Mouse (Mus musculus): ENCODE measurements around the gene Sppl3.
"Not testable (repeated sequence)": the region's sequence is repeated elsewhere in the genome, so short reads cannot be mapped to it uniquely, and the experiment has no call there.

Gene Sppl3

GRCm38 (mm10) chr5:115074749-115075148 lies 63.8 kb downstream of the Sppl3 start:
- no peak for DNase-seq (ENCODE audit: low read depth, low spot score)

DNA sequence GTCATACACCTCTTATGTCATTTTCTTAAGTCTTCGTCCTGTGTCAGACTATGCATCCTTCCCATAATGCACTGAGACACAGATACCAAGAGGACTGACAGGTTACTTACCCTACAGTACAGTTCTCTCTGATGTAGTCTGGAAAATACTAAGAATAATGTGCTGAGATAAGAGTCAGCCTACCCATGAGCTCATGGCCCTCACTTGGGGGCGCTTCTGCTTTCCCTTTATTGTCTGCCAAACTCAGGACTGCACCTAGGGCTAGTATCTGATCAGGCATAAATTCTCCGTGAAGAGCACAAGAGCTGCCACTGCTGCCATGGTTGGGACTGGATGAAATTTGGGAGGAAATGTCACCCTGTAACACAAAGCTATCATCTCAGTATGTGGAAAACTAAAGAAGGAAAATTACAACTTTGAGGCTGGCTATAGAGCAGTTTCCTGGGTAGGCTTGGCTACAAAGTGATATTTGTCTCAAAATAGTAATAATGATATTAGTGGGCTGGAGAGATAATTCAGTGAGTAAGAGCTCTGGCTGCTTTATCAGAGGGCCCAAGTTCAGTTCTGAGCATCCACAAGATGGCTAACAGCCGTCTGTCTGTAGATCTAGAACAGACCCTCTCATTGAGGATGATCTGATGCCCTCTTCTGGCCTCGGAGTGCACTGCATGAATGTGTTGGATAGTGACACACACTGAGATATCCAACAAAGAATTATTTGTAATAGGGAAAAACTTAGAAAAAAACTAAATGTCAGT lies 65.4 kb downstream of the Sppl3 start:
- peak; percentile 30 for DNase-seq (ENCODE audit: low read depth, low spot score)

- no peak for DNase-seq (ENCODE audit: low read depth, low spot score)
Measured at GRCm38 (mm10) chr5:115081636-115082035, 70.7 kb downstream of the Sppl3 start.

GRCm38 (mm10) chr5:115083492-115083891 lies 72.6 kb downstream of the Sppl3 start:
- DNase-seq (ENCODE audit: low read depth, low spot score) = no peak

GRCm38 (mm10) chr5:115085675-115086074 lies 74.7 kb downstream of the Sppl3 start:
- no peak for DNase-seq (ENCODE audit: low read depth, low spot score)

- no peak for DNase-seq (ENCODE audit: low read depth, low spot score)
Measured at GRCm38 (mm10) chr5:115089592-115090268, 78.8 kb downstream of the Sppl3 start.

DNA sequence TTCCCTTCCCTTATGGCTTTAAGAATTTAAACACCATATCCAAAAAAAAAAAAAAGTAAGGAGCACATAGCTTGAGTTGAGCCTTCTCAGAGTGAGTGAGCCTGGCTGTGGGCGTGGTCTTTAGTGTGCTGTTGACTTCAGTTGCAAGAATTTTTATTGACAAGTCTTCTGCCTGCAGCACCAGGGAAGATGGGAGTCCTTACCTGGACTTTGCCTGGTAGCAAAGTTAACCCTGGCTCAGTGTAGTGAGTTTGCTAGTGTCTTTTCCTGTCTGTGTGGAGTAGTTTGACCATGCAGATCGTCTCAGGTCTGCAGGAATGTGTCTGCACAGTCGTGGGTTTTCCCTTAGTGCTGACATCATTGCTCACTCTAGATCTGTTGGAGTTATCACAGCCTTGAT lies 80.1 kb downstream of the Sppl3 start:
- no peak for DNase-seq (ENCODE audit: low read depth, low spot score)

- no peak for DNase-seq (ENCODE audit: low read depth, low spot score)
Measured at GRCm38 (mm10) chr5:115091776-115092175, 80.8 kb downstream of the Sppl3 start.

DNA sequence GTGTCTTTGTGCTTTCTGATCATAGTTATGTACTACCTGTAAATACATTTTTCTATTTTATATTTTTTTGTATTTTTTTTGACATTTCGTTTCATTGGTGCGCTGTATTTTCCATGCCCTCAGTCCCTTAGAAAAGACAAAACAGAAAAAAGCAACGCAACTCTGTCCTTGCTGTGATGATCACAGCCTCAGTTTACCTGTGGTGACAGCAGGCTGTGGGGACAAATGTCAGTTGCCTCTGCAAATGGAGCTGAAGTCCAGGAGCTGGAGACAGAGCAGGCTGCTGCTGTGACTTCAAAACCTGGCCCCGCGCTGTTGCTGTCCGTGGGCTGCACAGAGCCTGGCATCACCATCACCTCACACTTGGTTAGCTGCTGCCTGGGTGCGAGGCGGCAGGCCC lies 87.3 kb downstream of the Sppl3 start, which contains the start of gene Gm10401:
Gene Gm10401 (minus strand): TSS at position 101 of the 400 bp plus-strand sequence.
- no peak for DNase-seq (ENCODE audit: low read depth, low spot score)

GRCm38 (mm10) chr5:115099530-115099929 lies 88.6 kb downstream of the Sppl3 start:
- DNase-seq (ENCODE audit: low read depth, low spot score) = no peak

DNA sequence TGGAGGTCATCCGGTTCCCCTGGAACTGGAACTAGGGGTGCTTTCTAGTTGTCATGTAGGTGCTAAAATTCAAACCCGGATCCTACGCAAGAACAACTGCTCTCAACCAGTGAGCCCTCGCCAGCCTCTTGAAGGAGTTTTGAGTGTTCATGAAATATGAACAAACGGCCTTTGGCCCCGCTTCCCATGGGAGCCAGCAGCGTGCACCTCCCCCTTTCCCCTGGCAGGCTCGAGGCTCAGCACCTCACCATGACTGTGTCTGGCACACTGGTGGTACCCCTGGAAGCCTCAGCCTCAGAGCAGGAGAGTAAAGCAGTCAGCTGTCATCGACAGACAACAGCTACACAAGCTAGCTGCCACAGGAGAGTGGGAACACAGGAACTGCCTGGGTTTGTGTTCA lies 89.1 kb downstream of the Sppl3 start:
- DNase-seq (ENCODE audit: low read depth, low spot score) = no peak

DNA sequence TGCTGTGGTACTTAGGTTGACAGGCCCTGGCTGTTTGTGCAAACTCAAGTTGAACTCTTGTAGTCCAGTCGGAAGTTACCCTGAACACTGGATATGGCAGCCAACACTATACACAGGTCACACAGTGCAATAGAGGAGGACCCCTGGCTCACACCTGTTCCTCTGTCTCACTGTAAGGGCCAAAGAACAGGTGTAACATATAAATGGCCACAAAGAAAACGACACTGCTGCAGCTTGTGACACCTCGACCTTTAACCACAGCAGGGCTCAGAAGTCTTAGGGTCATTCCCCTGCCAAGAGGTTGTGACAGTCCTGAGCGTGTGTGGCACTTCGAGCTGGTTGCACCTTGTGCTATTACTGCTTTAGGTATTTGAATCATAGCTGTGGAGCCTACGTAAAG lies 89.5 kb downstream of the Sppl3 start:
- DNase-seq (ENCODE audit: low read depth, low spot score) = no peak

- DNase-seq (ENCODE audit: low read depth, low spot score) = no peak
Measured at GRCm38 (mm10) chr5:115102231-115102630, 91.3 kb downstream of the Sppl3 start.

DNA sequence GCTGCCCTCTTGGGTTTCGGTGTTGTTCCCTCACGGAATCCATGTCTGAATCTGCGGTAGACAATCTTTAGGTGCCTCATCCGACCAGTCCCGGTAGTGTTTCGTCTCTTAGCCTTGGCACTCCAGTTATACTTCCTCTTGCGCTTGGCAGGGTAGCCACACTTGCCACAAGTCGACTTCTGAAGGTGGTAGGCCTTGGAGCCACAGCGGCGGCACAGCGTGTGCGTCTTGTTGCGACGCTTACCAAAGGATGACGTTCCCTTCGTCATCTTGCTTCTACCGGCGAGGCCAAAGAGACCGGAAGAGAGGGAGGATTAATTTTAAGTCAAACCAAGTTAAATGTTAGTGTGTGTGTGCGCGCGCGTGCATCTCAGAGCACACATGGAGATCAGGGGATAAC lies 92.3 kb downstream of the Sppl3 start:
- DNase-seq (ENCODE audit: low read depth, low spot score) = not testable (repeated sequence)

DNA sequence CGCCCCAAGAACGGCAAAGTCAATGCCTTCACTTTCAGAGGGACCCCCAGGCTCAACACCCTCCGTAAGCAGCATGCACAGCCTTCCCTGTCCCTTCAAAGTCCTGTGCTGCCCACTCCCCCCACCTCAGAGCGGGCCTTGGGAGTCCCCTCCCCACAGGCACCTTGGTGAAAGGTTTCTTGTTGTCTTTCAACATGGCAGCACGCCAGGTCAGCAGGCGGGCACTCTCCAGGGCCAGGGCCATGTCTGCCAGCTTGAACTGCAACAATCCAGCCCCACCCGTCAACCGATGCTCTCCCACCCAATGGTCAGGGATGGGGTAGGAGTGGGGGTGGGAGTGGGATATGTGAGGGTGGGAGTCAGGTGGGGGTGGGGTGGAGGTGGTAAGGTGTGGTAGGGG lies 100.2 kb downstream of the Sppl3 start:
- no peak for DNase-seq (ENCODE audit: low read depth, low spot score)

GRCm38 (mm10) chr5:115113244-115113643 lies 102.3 kb downstream of the Sppl3 start:
- no peak for DNase-seq (ENCODE audit: low read depth, low spot score)

DNA sequence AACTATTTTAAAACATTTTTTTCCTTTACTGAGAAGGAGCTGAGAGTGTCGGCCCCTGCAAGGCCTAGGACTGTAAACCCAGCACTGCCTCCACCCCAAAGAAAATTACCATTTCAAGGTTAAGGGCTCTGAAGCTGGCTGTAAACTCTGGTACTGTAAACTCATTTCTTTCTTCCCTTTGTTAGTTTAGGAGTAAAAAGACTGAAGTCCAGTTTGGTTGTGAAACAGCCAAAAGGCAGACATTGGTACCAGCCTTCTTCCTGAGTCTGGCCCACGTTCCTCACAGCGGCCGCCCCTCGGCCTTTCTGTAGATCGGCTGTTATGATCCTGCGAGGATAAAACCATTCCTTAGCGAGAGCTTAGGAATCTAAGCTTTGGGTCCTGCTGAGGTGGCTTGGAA lies 103.6 kb downstream of the Sppl3 start:
- no peak for DNase-seq (ENCODE audit: low read depth, low spot score)

- no peak for DNase-seq (ENCODE audit: low read depth, low spot score)
Measured at GRCm38 (mm10) chr5:115116426-115116825, 105.5 kb downstream of the Sppl3 start.

GRCm38 (mm10) chr5:115117467-115117866 lies 106.5 kb downstream of the Sppl3 start:
- DNase-seq (ENCODE audit: low read depth, low spot score) = no peak

GRCm38 (mm10) chr5:115118961-115119570 lies 108.1 kb downstream of the Sppl3 start, which contains the start of gene Acads:
Gene Acads (minus strand): TSS chr5:115119346.
- DNase-seq (ENCODE audit: low read depth, low spot score) = peak; percentile 31

DNA sequence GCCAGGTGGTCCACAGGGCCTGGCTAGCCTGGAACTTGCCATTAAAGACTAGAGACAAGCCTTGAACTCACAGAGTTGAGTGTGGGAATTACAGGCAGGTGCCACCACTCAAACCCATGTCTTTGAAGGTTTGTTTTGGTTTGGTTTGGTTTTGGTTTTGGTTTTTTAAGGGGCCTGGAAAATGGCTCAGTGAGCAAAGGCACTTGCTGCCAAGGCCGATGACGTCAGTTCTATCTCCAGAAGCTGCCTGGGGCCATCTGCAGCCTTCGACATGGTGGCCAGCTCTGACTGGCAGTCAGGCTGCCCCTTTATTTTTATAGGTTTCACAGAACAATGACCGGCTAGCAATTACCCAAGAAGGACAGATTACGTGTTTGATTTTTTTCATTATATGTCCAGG lies 110.0 kb downstream of the Sppl3 start:
- DNase-seq (ENCODE audit: low read depth, low spot score) = no peak

GRCm38 (mm10) chr5:115124690-115125089 lies 113.8 kb downstream of the Sppl3 start:
- DNase-seq (ENCODE audit: low read depth, low spot score) = no peak

Measured in retina, postnatal 7 days (tissue).